Mouse (Mus musculus) embryonic facial prominence, embryonic 13.5 days (tissue): ENCODE data around the gene Sik3. TPM values are rescaled to one million over a fixed set of nuclear protein-coding genes. Genes with fewer than 3 reads are reported as not detected.

ENCODE experiments used
- ATAC-seq: fragments of 200-750 bp; cut with Nextera tagmentation; 2 replicates; pipeline ENCODE4 v1.8.0; 2017; ENCODE audit warnings: low read depth; ENCODE audit not compliant: insufficient number of reproducible peaks, insufficient read depth, low FRiP score, low TSS enrichment
- H3K27ac ChIP-seq: fragments of 300-500 bp; sonication (generic); 2 replicates; pipeline ENCODE4 v1.5.1; 2015; ENCODE audit warnings: moderate library complexity, mild to moderate bottlenecking, inconsistent platforms
- H3K27me3 ChIP-seq: fragments of 300-500 bp; sonication (generic); 2 replicates; pipeline ENCODE4 v1.6.1; 2015; ENCODE audit warnings: mild to moderate bottlenecking, inconsistent platforms
- H3K36me3 ChIP-seq: fragments of 300-500 bp; sonication (generic); 2 replicates; pipeline ENCODE4 v1.6.1; 2015; ENCODE audit warnings: mild to moderate bottlenecking, inconsistent platforms
- H3K4me1 ChIP-seq: fragments of 300-500 bp; sonication (generic); 2 replicates; pipeline ENCODE4 v1.6.1; 2015; ENCODE audit warnings: inconsistent platforms
- H3K4me2 ChIP-seq: fragments of 300-500 bp; sonication (generic); 2 replicates; pipeline ENCODE4 v1.6.1; 2015; ENCODE audit warnings: moderate library complexity, mild to moderate bottlenecking, inconsistent platforms
- H3K4me3 ChIP-seq: fragments of 300-500 bp; sonication (generic); 2 replicates; pipeline ENCODE4 v1.5.1; 2015; ENCODE audit warnings: mild to moderate bottlenecking, inconsistent platforms
- H3K9ac ChIP-seq: fragments of 300-500 bp; sonication (generic); 2 replicates; pipeline ENCODE4 v1.6.1; 2015; ENCODE audit warnings: mild to moderate bottlenecking, inconsistent platforms
- H3K9me3 ChIP-seq: fragments of 300-500 bp; sonication (generic); 2 replicates; pipeline ENCODE4 v1.6.1; 2016; ENCODE audit warnings: inconsistent platforms
- WGBS: fragments of 180-500 bp; shearing (Covaris S2); methylation state at CpG from one replicate; pipeline ENCODE4 v1.1.7; 2015; ENCODE audit warnings: mixed read lengths; 5-methylcytosine and 5-hydroxymethylcytosine counted together
- polyA plus RNA-seq: library from polyadenylated mRNA; unstranded; fragments of >200 nt; fragmentation: Nextera tagmentation; extraction: Ambion mirVana; gene quantifications from 2 replicates; pipeline ENCODE4 v1.2.1, GENCODE M21; 2015

Gene Sik3
- polyA plus RNA-seq, 1 experiment from 2014 or later, result 7.4 TPM

DNA sequence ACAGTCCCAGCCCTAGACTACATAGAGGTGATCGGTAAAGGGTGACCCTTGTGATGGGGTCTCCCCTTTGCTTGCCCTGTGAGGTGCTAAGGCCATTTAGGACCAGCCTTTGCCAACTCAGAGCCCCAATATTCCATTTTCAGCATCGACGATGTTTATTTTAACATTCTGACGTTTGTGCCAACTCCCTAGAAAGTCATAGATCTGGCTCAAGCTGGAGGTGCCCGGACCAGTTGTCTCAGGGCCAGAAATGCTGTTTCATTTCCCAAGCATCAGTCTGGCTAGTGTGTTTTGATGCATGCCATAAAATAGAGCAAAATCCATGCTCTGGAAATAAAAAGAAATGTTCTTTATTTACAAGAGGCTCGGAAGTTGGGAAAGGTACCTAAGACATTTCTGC, 5.7 kb downstream of the Sik3 start:
- Histone ChIP-seq H3K4me1 (peaks cover 45% of the 10 kb centered on the region), H3K36me3 (peaks cover 18% of the 10 kb centered on the region), H3K27ac (no peak overlapping the region), H3K4me2 (no peak overlapping the region), H3K4me3 (no peak overlapping the region), H3K9me3 (no peaks in the 10 kb centered on the region), H3K9ac (no peak overlapping the region), H3K27me3 (no peaks in the 10 kb centered on the region)
- 89% methylated on average over 6 of the region's 6 CpGs for WGBS
- no peak for ATAC-seq

DNA sequence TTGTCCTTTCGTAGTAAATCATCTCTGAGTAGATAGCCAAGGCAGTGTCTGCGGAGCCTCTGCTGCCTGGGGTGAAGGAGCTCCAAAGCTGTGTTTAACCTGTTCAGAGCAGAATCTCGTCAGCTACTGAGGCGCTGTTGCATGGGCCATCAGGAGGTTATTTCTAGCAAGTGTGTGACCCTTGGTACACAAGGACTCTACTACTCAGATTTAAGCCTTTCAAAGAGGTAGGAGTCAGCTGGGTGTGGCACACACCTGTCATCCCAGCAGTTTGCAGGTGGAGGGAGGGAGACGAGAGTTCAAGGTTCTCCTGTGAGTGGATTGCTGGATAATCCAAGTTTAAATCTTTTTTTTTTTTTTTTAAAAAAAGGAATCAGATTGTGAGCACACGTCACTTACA, 7.4 kb downstream of the Sik3 start:
- no peak overlapping the region for H3K9ac ChIP-seq
- no peak overlapping the region for H3K27ac ChIP-seq
- ATAC-seq, result no peak
- WGBS, result 87% methylated on average over 6 of the region's 6 CpGs
- no peak overlapping the region for H3K4me3 ChIP-seq
- H3K9me3 ChIP-seq, result no peaks in the 10 kb centered on the region
- peaks cover 30% of the 10 kb centered on the region for H3K4me1 ChIP-seq
- peaks cover 18% of the 10 kb centered on the region for H3K36me3 ChIP-seq
- H3K27me3 ChIP-seq, result no peaks in the 10 kb centered on the region
- H3K4me2 ChIP-seq, result no peak overlapping the region

DNA sequence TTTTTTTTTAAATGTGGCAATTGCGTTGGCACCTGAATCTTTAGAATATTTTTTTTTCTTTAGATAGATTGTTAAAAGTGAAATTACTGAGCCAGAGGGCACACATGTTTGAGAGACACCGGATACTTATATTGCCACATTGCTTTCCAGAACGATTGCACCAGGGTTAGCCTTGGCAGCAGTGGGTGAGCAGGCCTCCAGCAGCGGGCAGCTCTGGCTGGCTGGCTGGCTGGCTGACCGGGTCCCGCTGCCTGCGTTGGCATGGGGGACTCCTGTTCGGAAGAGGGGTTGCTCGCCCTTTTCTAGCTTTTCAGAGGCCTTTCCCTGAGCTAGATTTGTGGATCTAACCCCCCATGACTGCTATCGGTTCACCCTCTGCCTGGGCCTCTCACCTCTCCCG, 11.0 kb downstream of the Sik3 start:
- H3K4me3 ChIP-seq, result no peak overlapping the region
- no peak overlapping the region for H3K9ac ChIP-seq
- peaks cover 17% of the 10 kb centered on the region for H3K36me3 ChIP-seq
- H3K4me1 ChIP-seq, result 0 out of 2 replicates have a peak, but pooled peaks cover 2% of the 10 kb centered on the region
- H3K27me3 ChIP-seq, result no peaks in the 10 kb centered on the region
- 89% methylated on average over 11 of the region's 11 CpGs for WGBS
- H3K27ac ChIP-seq, result no peak overlapping the region
- H3K9me3 ChIP-seq, result no peaks in the 10 kb centered on the region
- H3K4me2 ChIP-seq, result no peak overlapping the region
- no peak for ATAC-seq

DNA sequence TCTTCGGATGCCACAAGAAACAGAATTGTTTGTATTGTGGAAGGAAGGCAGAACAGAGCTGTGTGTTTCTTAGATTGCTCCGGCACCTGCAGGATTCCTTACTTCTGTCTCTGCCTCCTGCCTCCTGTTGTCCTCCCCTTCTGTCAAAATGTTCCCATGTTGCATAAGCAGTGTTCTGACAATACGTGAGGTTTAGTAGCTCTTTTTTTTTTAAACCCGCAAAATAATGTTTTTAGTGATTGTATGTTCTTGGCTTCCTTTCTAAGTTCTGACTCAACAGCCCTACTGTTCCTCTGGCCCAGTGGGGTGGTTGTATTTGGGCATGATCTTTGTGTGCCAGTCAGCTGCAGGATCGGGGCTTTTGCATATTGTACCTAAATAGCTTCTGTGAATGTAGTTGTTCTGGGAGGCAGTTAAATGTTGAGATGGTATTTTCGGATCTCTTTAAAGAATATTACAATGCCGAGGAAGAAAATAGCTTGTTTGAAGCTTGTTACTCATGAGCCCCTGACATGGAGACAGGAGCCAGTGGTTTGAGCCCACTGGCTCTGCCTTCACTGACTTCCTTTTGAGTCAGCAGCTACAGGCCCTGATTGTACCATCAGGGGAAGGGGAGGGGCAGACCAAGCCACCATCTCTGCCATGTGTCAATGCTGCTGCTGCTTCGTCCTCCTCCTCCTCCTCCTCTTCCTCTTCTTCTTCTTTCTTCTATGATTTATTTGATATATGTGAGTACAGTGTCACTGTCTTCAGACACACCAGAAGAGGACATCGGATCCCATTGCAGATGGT, 13.6 kb downstream of the Sik3 start:
- H3K27ac ChIP-seq, result no peak overlapping the region
- no peak overlapping the region for H3K4me3 ChIP-seq
- H3K4me2 ChIP-seq, result no peak overlapping the region
- WGBS, result 86% methylated on average over 9 of the region's 9 CpGs
- no peaks in the 10 kb centered on the region for H3K9me3 ChIP-seq
- peaks cover 18% of the 10 kb centered on the region for H3K4me1 ChIP-seq
- peaks cover 3% of the 10 kb centered on the region for H3K36me3 ChIP-seq
- H3K9ac ChIP-seq, result no peak overlapping the region
- no peaks in the 10 kb centered on the region for H3K27me3 ChIP-seq
- no peak for ATAC-seq

DNA sequence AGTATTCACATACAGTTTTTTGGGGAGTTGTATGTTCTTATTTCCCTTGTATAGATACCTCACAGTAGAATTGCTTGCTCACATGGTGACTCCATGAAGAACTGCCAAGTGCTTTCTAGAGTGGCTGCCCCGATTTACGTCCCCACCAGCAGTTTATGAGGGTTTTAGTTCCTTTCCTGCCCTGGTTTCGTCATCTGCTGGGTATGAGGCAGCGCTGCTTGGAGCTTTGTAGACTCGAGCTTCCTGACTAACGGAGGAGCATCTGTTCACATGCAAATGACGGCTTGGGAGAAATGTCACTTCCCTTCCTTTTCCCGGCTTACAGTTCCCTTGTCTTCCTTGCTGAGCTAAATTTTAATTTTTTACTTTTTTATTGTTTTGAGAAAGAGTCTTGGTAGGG, 15.4 kb downstream of the Sik3 start:
- no peaks in the 10 kb centered on the region for H3K36me3 ChIP-seq
- no peak overlapping the region for H3K4me3 ChIP-seq
- peaks cover 33% of the 10 kb centered on the region for H3K4me1 ChIP-seq
- 48% methylated on average over 8 of the region's 8 CpGs for whole genome bisulfite sequencing
- H3K4me2 ChIP-seq, result no peak overlapping the region
- no peak overlapping the region for H3K27ac ChIP-seq
- no peak overlapping the region for H3K9ac ChIP-seq
- H3K9me3 ChIP-seq, result no peaks in the 10 kb centered on the region
- no peaks in the 10 kb centered on the region for H3K27me3 ChIP-seq
- no peak for ATAC-seq

DNA sequence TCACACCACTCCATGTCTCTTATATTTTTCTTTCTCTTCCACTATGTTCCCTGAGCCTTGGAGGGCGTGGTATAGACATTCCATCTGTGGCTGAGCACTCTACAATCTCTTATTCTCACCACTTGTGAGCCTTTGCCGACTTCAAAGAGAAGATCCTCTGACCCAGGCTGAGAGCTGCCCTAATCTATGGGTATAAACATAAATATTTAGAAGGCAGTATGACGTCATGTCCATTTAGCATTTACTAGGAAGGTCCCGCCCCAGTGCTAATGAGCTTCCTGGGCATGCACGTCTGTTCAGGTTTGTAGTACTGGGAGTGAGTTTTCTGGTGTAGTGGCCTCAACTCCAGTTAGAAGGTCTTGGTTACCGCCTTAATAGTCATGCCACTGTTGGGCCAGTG, 16.9 kb downstream of the Sik3 start:
- no peaks in the 10 kb centered on the region for H3K9me3 ChIP-seq
- 67% methylated on average over 6 of the region's 6 CpGs for WGBS
- H3K36me3 ChIP-seq, result no peaks in the 10 kb centered on the region
- ATAC-seq, result no peak
- peaks cover 34% of the 10 kb centered on the region for H3K4me1 ChIP-seq
- no peak overlapping the region for H3K4me2 ChIP-seq
- H3K9ac ChIP-seq, result no peak overlapping the region
- H3K4me3 ChIP-seq, result no peak overlapping the region
- no peak overlapping the region for H3K27ac ChIP-seq
- H3K27me3 ChIP-seq, result no peaks in the 10 kb centered on the region

DNA sequence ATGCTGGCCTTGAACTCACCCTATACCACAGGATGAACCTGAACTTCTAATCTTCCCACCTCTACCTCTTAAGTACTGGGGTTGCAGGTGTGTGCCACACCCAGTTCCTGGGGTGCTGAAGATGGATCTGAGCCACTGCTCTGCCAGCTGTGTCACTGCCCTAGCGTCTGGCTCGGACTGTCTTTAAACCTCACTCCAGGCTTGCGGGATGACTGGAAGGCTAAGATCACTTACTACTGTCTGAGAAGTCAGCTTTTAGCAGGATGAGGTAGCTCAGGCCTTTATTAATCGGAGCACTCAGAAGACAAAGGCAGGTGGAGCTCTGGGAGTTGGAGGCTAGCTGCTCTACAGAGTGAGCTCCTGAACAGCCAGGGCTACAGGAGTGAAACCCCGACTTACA, 17.6 kb downstream of the Sik3 start:
- Histone ChIP-seq H3K4me3 (no peak overlapping the region), H3K27me3 (no peaks in the 10 kb centered on the region), H3K36me3 (no peaks in the 10 kb centered on the region), H3K27ac (no peak overlapping the region), H3K4me2 (no peak overlapping the region), H3K9ac (no peak overlapping the region), H3K9me3 (no peaks in the 10 kb centered on the region), H3K4me1 (peaks cover 41% of the 10 kb centered on the region)
- ATAC-seq, result no peak
- WGBS, result 68% methylated on average over 5 of the region's 5 CpGs

DNA sequence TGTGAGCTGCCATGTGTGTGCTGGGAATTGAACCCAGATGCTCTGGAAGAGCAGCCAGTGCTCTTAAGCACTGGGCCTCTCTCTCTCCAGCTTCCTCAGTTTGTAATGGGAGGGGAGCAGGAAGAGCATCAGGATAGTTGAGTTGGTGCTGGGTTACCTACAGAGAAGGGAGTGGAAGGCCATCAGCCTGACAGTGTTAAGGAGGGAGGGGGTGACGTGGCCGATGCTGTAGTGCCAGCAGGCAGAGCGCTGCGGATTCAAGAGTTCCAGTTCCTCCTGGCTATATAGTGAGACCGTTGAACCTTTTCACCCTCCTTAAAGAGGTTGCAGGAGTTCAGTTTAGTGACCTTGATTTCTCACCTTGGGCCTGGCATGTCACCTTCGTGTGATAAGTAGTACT, 18.3 kb downstream of the Sik3 start:
- Histone ChIP-seq H3K9ac (no peak overlapping the region), H3K4me1 (peaks cover 47% of the 10 kb centered on the region), H3K27me3 (no peaks in the 10 kb centered on the region), H3K27ac (no peak overlapping the region), H3K4me3 (no peak overlapping the region), H3K9me3 (no peaks in the 10 kb centered on the region), H3K36me3 (no peaks in the 10 kb centered on the region), H3K4me2 (no peak overlapping the region)
- 56% methylated on average over 6 of the region's 6 CpGs for WGBS
- ATAC-seq, result no peak

DNA sequence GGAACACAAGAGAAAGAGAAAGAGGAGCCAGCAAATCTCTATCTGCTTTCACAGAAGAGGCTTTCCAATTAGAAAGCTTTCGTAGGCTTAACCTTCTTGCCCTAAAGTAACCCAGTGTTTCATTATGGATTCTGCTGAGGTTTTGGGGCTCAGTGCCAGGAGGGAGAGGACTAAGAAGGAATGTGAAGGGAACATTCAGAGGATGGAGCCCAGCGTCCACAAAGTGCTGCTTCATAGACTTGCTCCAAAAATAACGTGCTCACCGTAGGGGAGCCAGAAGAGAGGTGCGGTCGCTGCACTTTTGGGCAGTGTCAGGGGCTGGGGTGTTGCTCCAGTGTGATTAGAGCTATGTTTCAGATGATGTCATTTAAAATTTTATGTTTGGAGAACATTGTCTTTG, 19.6 kb downstream of the Sik3 start:
- no peak overlapping the region for H3K4me2 ChIP-seq
- ATAC-seq, result no peak
- no peaks in the 10 kb centered on the region for H3K9me3 ChIP-seq
- 67% methylated on average over 6 of the region's 6 CpGs for WGBS
- H3K4me3 ChIP-seq, result no peak overlapping the region
- peaks cover 47% of the 10 kb centered on the region for H3K4me1 ChIP-seq
- H3K36me3 ChIP-seq, result no peaks in the 10 kb centered on the region
- no peak overlapping the region for H3K27ac ChIP-seq
- no peak overlapping the region for H3K9ac ChIP-seq
- no peaks in the 10 kb centered on the region for H3K27me3 ChIP-seq

DNA sequence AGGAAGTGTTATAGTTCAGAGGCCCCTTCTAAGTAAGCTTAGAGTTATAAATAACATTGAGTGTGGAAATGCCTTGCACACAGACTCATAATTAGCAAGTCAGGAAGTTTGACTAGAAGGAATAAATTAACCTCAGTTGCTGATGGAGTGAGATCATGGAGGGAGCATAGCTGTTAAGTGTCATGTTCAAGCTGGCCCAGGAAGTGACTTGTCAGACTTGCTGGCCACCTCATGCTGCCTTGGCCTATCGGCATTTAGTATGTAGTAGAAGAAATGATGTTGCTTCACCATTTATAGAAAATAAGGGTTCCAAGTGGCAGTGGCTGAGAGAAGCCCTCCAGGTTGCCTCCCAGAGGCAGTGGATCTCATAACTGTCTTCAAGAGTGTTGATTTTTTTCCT, 20.4 kb downstream of the Sik3 start:
- Histone ChIP-seq H3K9ac (no peak overlapping the region), H3K4me3 (no peak overlapping the region), H3K9me3 (no peaks in the 10 kb centered on the region), H3K36me3 (no peaks in the 10 kb centered on the region), H3K27me3 (no peaks in the 10 kb centered on the region), H3K4me1 (peaks cover 47% of the 10 kb centered on the region), H3K4me2 (no peak overlapping the region), H3K27ac (no peak overlapping the region)
- WGBS, result 80% methylated on average over 1 of the region's 1 CpGs
- ATAC-seq, result no peak

DNA sequence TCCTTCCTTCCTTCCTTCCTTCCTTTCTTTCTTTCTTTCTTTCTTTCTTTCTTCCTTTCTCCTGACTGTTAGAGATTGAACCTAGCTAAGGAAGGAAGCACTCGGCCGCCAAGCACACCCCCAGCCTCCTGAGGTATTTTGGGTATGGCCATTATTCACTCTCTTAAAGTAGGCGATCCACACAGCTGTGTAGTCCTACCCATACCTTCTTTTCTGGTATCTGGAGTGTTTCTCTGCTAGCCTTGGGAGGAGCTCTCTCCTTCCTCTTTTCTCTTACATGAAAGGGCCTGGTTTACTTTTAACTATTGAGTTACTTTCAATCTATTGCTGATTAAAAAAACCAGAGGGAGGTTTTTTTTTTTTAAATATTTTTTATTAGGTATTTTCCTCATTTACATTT, 21.2 kb downstream of the Sik3 start:
- Histone ChIP-seq H3K9ac (no peak overlapping the region), H3K4me3 (no peak overlapping the region), H3K27me3 (no peaks in the 10 kb centered on the region), H3K36me3 (no peaks in the 10 kb centered on the region), H3K4me2 (no peak overlapping the region), H3K4me1 (peaks cover 47% of the 10 kb centered on the region), H3K9me3 (no peaks in the 10 kb centered on the region), H3K27ac (no peak overlapping the region)
- no peak for ATAC-seq
- 88% methylated on average over 3 of the region's 3 CpGs for WGBS

DNA sequence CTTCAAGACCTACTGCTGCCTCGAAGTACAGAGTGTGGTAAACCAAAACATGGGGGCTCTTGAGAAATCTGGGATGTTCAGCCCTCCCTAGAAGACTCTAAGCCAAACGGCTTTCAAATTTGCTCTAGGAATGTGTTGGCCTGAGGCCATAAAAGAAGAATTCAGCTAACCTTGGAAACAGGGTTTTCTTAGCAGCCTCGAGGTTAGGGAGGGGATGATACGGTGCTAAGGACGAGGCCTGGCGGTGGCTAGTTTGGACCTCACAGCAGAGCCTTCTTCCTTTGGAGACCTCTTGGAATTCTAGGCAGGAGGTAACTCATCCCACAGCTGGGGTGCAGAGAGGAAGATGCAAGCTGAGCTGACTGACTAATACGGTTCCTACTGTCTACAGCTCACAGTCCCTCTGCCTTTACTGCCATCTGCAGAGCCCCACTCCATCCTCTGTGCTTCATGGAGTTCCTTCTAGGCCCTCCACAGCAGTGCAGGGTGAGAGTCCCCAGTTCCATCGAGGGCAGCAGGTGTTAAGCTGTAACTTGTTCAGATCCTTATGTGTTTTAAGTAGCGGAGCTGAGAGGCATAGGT, 22.8 kb downstream of the Sik3 start:
- Histone ChIP-seq H3K9ac (no peak overlapping the region), H3K27me3 (no peaks in the 10 kb centered on the region), H3K36me3 (peaks cover 8% of the 10 kb centered on the region), H3K4me1 (peaks cover 38% of the 10 kb centered on the region), H3K4me3 (no peak overlapping the region), H3K4me2 (no peak overlapping the region), H3K9me3 (no peaks in the 10 kb centered on the region), H3K27ac (peak overlapping the region; percentile 34)
- 41% methylated on average over 9 of the region's 9 CpGs for WGBS
- no peak for ATAC-seq
